Mouse (Mus musculus) CH12.LX (cell line): ENCODE results near the gene Narf.
A peak's percentile ranks its signal among the peaks of the same experiment; 100 is the strongest.

ENCODE experiments used
- CTCF ChIP-seq, 2 experiments: IDR thresholded peaks in 1 of 2; conservative IDR thresholded peaks in 1 of 2; 2 replicates each; pipeline ENCODE4 v1.5.1; 2011 to 2012; ENCODE audit warnings: low read depth in 2 of 2, low read length in 2 of 2, improper control_type of control experiment in 1 of 2, inconsistent platforms in 1 of 2, mild to moderate bottlenecking in 1 of 2, moderate library complexity in 1 of 2
- EP300 ChIP-seq: IDR thresholded peaks from 2 replicates; pipeline ENCODE4 v1.6.1; 2011; ENCODE audit warnings: low read length, improper control_type of control experiment
- JUN ChIP-seq: IDR thresholded peaks from 2 replicates; pipeline ENCODE4 v1.6.1; 2011; ENCODE audit warnings: low read depth, mild to moderate bottlenecking, low read length, improper control_type of control experiment, moderate library complexity; ENCODE audit not compliant: insufficient read depth
- JUND ChIP-seq: conservative IDR thresholded peaks from 2 replicates; pipeline ENCODE4 v1.6.1; 2011; ENCODE audit warnings: low read depth, low read length, improper control_type of control experiment
- MAFK ChIP-seq: IDR thresholded peaks from 2 replicates; pipeline ENCODE4 v1.6.1; 2011; ENCODE audit warnings: low read length, improper control_type of control experiment; ENCODE audit not compliant: insufficient replicate concordance
- MAX ChIP-seq: IDR thresholded peaks from 2 replicates; pipeline ENCODE4 v1.6.1; 2011; ENCODE audit warnings: low read length, improper control_type of control experiment
- MAZ ChIP-seq: IDR thresholded peaks from 2 replicates; pipeline ENCODE4 v1.6.1; 2012; ENCODE audit warnings: low read depth, mild to moderate bottlenecking, inconsistent platforms, low read length, improper control_type of control experiment, moderate library complexity
- POLR2A ChIP-seq: IDR thresholded peaks from 2 replicates; pipeline ENCODE4 v1.6.1; 2011; ENCODE audit warnings: low read depth, mild to moderate bottlenecking, improper control_type of control experiment, low read length
- USF2 ChIP-seq: conservative IDR thresholded peaks from 2 replicates; pipeline ENCODE4 v1.6.1; 2011; ENCODE audit warnings: low read depth, low read length, improper control_type of control experiment
- ZC3H11A ChIP-seq: IDR thresholded peaks from 2 replicates; pipeline ENCODE4 v1.6.1; 2012; ENCODE audit warnings: low read depth, mild to moderate bottlenecking, inconsistent platforms, low read length, improper control_type of control experiment
- ZKSCAN1 ChIP-seq: IDR thresholded peaks from 2 replicates; pipeline ENCODE4 v1.6.1; 2012; ENCODE audit warnings: low read depth, inconsistent platforms, low read length, improper control_type of control experiment, borderline replicate concordance

DNA sequence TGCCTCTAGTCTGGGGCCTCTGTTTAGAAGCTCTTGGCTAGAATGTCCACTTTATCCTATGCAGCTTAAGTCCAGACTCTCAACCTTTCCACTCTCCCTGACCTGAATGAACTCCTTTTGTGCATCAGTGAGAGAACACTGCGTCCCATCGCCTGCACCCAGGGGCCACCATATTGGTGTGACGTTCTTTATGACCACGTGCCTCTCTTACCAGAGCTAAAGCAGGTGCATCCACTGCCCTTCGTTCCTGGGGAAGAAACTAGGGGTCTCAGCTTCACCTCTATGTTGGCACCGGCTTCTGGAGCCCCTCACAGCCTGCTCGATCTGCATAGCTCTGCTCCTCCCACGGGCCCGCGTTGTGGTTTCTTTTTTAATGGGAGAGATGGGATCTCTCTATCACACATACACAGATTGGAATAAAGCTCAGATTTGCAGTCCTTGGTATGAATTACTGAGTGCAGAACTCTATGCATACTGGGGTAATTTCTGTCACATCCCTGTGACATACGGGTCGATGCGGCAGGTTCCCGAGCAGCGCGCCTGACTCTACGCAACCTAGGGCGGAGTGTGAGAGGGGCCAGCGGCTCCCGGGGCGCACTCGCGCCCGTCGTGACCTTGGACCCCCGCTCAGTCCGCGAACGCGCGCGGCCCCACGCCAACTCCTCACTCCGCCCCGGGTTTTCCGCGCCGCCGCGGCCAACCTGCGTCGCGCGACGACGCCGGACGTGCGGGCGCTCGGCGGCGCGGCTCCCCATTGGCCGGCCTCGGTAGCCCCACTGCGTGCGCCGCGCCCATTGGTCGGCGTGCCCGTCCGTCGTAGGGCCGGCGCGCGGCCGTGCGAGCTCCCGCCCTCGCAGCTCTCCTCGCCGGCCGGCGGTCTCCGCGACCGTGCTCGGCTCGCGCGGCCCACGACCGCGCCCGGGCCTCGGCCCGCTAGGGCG lies 22.4 kb downstream of the Narf start, which contains the start of gene Foxk2:
- TF ChIP-seq CTCF (conservative IDR thresholded peaks at IDR 0.05 in 1 of 2, IDR thresholded peaks at IDR 0.05 in 1 of 2; ENCODE audit: low read depth in 2 of 2, low read length in 2 of 2) (no peak), EP300 (no peak), POLR2A (peak; percentile 64), JUN (no peak), ZKSCAN1 (no peak), ZC3H11A (no peak), MAZ (0 out of 2 replicates have a peak, but pooled peaks have one; percentile 35), USF2 (peak; percentile 59), JUND (no peak), MAFK (no peak), MAX (peak; percentile 97)
